Mouse (Mus musculus) thymus, postnatal 10 days (tissue): ENCODE measurements at regions not wholly inside any gene's neighbourhood (a gene's known extent, or its start where the extent isn't known, plus 50 kb on each side); places are given as distances from the start of the nearest gene placed in this dataset.
A peak's percentile ranks its signal among the peaks of the same experiment; 100 is the strongest.

Source experiments
- DNase-seq, 2 experiments: peaks; one replicate each; pipeline ENCODE4 v3.0.0; 2021; ENCODE audit warnings: low spot score in 2 of 2

GRCm38 (mm10) chr4:98282275-98282674, 100.8 kb downstream of the Tm2d1 start:
- no peak for DNase-seq

GRCm38 (mm10) chr4:98258336-98258735, 124.8 kb downstream of the Tm2d1 start:
- no peak for DNase-seq

- DNase-seq, result no peak
Observed at GRCm38 (mm10) chr4:98257711-98258110, 125.4 kb downstream of the Tm2d1 start.

- peak; percentile 19 to 69 for DNase-seq
Observed at GRCm38 (mm10) chr4:98254856-98255853, 128.0 kb downstream of the Tm2d1 start.

GRCm38 (mm10) chr4:98243941-98244929, 138.9 kb downstream of the Tm2d1 start:
- peak; percentile 72 to 79 for DNase-seq

- DNase-seq, result peak; percentile 80 to 87
Observed at GRCm38 (mm10) chr4:98243502-98243901, 139.6 kb downstream of the Tm2d1 start.

- no peak for DNase-seq
Observed at GRCm38 (mm10) chr4:98241921-98242320, 141.2 kb downstream of the Tm2d1 start.

- DNase-seq, result no peak
Observed at GRCm38 (mm10) chr4:98240289-98240688, 142.8 kb downstream of the Tm2d1 start.

- DNase-seq, result no peak
Observed at GRCm38 (mm10) chr4:98238075-98238474, 145.0 kb downstream of the Tm2d1 start.

GRCm38 (mm10) chr4:98237475-98237874, 145.6 kb downstream of the Tm2d1 start:
- DNase-seq, result no peak

- DNase-seq, result no peak
Observed at GRCm38 (mm10) chr4:98236006-98236783, 146.9 kb downstream of the Tm2d1 start.

GRCm38 (mm10) chr4:98228193-98228592, 154.9 kb downstream of the Tm2d1 start:
- no peak for DNase-seq

GRCm38 (mm10) chr4:98224366-98224765, 158.7 kb downstream of the Tm2d1 start:
- DNase-seq, result no peak

- DNase-seq, result no peak
Observed at GRCm38 (mm10) chr4:98223429-98223828, 159.7 kb downstream of the Tm2d1 start.

GRCm38 (mm10) chr4:98221566-98221965, 161.5 kb downstream of the Tm2d1 start:
- DNase-seq, result no peak

GRCm38 (mm10) chr4:98215218-98215617, 167.9 kb downstream of the Tm2d1 start:
- DNase-seq, result no peak

- no peak for DNase-seq
Observed at GRCm38 (mm10) chr4:98207446-98207845, 175.7 kb downstream of the Tm2d1 start.

- DNase-seq, result no peak
Observed at GRCm38 (mm10) chr4:98206245-98206970, 176.7 kb downstream of the Tm2d1 start.

GRCm38 (mm10) chr4:98203129-98203528, 180.0 kb downstream of the Tm2d1 start:
- DNase-seq, result no peak

- peak in 1 of 2 experiments; percentile 9 for DNase-seq
Observed at GRCm38 (mm10) chr4:98202232-98202631, 180.9 kb downstream of the Tm2d1 start.

GRCm38 (mm10) chr4:98201102-98201501, 182.0 kb downstream of the Tm2d1 start:
- DNase-seq, result no peak
